In genomic region chr6:88874868-88875508, GRCm38 (mm10) we compare ENCODE assay signal across 8 mouse cellular contexts. TPM values are rescaled to one million over a fixed set of nuclear protein-coding genes. Genes with fewer than 3 reads are reported as not detected.
DNase-seq lines count a peak whose midpoint lies in the region; ATAC-seq lines count a peak whose summit lies in the region.

Podxl2 (minus strand) TSS chr6:88875044.

- peak within 1 kb of the TSS; percentile 85 for H3K27ac ChIP-seq in hindbrain, embryonic 11.5 days (ENCODE audit: low read depth, low read length)

- H3K4me1 ChIP-seq in hindbrain, embryonic 11.5 days (replicated peaks; ENCODE audit: control insufficient read depth, insufficient read depth, low read length) = no peaks in the 10 kb centered on the region

- peak within 1 kb of the TSS; percentile 87 for H3K4me3 ChIP-seq in hindbrain, embryonic 11.5 days (ENCODE audit: low read depth, low read length)

- H3K9ac ChIP-seq in hindbrain, embryonic 11.5 days (ENCODE audit: low read depth, low read length) = peak within 1 kb of the TSS; percentile 92

- 6% methylated on average over 55 of the region's 63 CpGs for WGBS in hindbrain, embryonic 11.5 days

- no peaks in the 10 kb centered on the region for H3K36me3 ChIP-seq in hindbrain, embryonic 11.5 days (ENCODE audit: control insufficient read depth, insufficient read depth, low read length)

- peaks cover 4% of the 10 kb centered on the region; the same call in 1 of the 2 replicates for H3K27me3 ChIP-seq in hindbrain, embryonic 11.5 days (ENCODE audit: control insufficient read depth, insufficient read depth, low read length)

- DNase-seq in WW6 (ENCODE audit: low read depth, low spot score) = peak; percentile 43
- DNase-seq in cerebellum, postnatal 14 days = peak; percentile 93 to 94
- peak; percentile 62 to 65 for DNase-seq in frontal cortex, postnatal 25 days (ENCODE audit: low spot score in 2 of 2)
- DNase-seq in hindbrain, embryonic 11.5 days (ENCODE audit: low spot score) = peak; percentile 92
- DNase-seq in layer of hippocampus, postnatal 36 days = peak; percentile 72 to 80
- peak; percentile 70 for DNase-seq in lung, postnatal 14 days
- DNase-seq in retina, postnatal 7 days (ENCODE audit: low read depth, low spot score) = peak; percentile 76
- no peak for DNase-seq in natural killer cell, adult 2 months (ENCODE audit: low spot score in 2 of 2)

- no peaks in the 10 kb centered on the region; the same call in 1 of the 2 replicates for H3K9me3 ChIP-seq in hindbrain, embryonic 11.5 days (ENCODE audit: control insufficient read depth, low read length)

- peak; percentile 76 for ATAC-seq in hindbrain, embryonic 11.5 days (ENCODE audit: low FRiP score)

- peak within 1 kb of the TSS; percentile 96 for H3K4me2 ChIP-seq in hindbrain, embryonic 11.5 days (replicated peaks; ENCODE audit: low read depth, low read length)

RNA-seq across cellular contexts. Expression of gene Podxl2, which starts in this region (rescaled TPM):
- 151 and 156 TPM in 2 replicates for polyA plus RNA-seq in hindbrain, embryonic 11.5 days (2014; fragmentation: Nextera tagmentation; extraction: Ambion mirVana)
- 100 to 1,000 TPM; 159 to 169 TPM for total RNA-seq in layer of hippocampus, postnatal 36 days (2021)

Comparison
In these comparisons a context has a peak if more than half of its experiments do, and no peak if none do; other contexts are left out.
1. DNase-seq: peak in WW6 (single experiment), cerebellum, postnatal 14 days (2 of 2), frontal cortex, postnatal 25 days (2 of 2), hindbrain, embryonic 11.5 days (single experiment), layer of hippocampus, postnatal 36 days (2 of 2), lung, postnatal 14 days (single experiment) and retina, postnatal 7 days (single experiment); none in natural killer cell, adult 2 months (0 of 2).